Mouse (Mus musculus): ENCODE measurements around the gene Hipk1.

DNA sequence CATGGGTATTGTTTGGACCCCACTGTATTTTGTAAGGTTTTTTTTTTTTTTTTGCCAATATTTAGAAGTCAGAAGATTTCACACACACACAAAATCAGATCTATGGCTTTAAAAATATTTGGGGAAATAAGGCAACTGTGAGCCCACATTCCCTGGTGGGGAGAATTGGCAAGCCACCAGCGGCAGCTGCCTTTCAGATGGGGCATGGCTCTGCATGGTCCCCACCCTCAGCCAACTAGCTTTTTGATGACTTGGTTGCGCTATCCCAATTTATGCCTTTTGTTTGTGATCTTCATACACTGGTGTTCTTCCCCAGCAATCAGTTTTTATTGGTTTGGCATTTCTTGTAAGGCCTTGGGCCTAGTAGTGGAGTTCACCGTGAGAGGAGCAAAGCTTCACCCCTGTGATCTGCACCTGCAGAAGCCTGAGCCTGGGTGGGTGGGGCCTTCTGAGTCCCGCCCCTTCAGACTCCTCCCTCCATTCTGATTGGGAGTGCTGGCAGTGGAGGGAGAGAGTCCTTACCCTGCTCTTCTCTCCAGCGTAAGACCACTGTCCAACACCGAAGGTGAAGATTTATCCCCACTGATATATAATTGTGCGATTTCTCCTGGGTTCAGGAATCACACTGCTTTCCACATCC is 77.0 kb downstream of the Hipk1 start:
- TF ChIP-seq CTCF (IDR thresholded peaks at IDR 0.05; ENCODE audit: extremely low read depth, insufficient read length, insufficient replicate concordance, low read depth, low read length) (no peak), POLR2A (IDR thresholded peaks at IDR 0.05; ENCODE audit: low read depth, low read length) (no peak)
